Mouse (Mus musculus): ENCODE results near the gene Uqcr10. TPM values are rescaled to one million over a fixed set of nuclear protein-coding genes. Genes with fewer than 3 reads are reported as not detected.

The Uqcr10 gene
- 2,120 and 2,704 TPM in 2 replicates for polyA plus RNA-seq (2012; rRNA removed)

DNA sequence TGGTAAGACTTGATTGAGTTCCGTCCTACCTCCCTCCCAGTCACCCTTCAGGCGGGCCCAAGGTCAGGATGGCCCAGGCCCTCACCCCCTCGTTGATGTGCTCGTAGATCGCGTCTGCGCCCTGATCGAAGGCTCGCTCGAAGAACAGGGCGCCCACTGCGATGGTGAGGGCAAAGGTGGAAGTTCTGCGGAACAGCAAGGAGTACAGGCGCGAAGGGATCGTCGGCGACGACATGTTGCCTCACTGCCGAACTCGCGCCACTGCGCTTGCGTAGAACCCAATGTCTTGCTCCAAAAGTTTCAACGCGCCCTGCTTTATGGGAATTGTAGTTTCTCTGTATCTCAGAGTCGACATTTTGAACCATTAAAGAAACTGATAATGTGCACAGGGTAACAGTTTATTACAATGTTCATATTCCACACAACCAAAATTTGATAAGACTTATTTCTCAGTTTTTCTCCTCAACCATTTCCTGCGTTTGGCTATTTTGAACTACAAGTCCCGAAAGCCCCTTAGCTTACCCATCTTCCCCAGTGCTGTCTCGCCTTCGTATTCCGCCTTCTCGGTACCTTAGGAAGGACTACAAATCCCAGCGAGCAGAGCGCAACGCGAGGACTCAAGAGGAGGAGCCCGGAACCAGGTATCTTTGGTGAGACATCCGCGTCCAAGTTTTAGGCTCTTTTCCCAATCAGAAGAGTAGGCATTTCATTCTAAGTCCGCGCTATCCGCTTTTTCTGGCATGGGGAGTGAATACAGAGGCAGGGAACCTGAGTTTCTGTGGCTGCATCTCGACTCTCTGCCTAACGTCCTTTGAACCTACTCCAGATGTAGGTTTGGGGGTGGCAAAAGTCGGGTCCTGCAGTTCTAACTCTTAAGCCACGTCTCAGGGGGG is at the start of gene Uqcr10, which contains the start of gene Zmat5:
Uqcr10 (minus strand) TSS at position 271 of the 893 bp plus-strand sequence.
Zmat5 (plus strand) TSS at position 607 of the 893 bp plus-strand sequence.
- Histone ChIP-seq H3K27ac (ENCODE audit: insufficient read depth, low read depth, low read length) (peak within 1 kb of the TSS; percentile 89), H3K4me1 (ENCODE audit: control insufficient read depth, insufficient read depth, low read length) (no peaks in the 10 kb centered on the region; the same call in 1 of the 2 replicates), H3K27me3 (replicated peaks; ENCODE audit: control insufficient read depth, insufficient read depth, low read length) (no peaks in the 10 kb centered on the region), H3K4me3 (ENCODE audit: insufficient read depth, low read depth, low read length) (peak within 1 kb of the TSS; percentile 72), H3K36me3 (ENCODE audit: control insufficient read depth, insufficient read depth, low read length) (peaks cover 3% of the 10 kb centered on the region)
- TF ChIP-seq CTCF (conservative IDR thresholded peaks at IDR 0.05; ENCODE audit: insufficient read depth, insufficient read length, low read depth, low read length), result no peak
- peak; percentile 97 for TF ChIP-seq POLR2A (IDR thresholded peaks at IDR 0.05; ENCODE audit: low read depth, low read length)
- peak; percentile 96 for DNase-seq
- under 1% methylated on average over 47 of the region's 47 CpGs for WGBS

DNA sequence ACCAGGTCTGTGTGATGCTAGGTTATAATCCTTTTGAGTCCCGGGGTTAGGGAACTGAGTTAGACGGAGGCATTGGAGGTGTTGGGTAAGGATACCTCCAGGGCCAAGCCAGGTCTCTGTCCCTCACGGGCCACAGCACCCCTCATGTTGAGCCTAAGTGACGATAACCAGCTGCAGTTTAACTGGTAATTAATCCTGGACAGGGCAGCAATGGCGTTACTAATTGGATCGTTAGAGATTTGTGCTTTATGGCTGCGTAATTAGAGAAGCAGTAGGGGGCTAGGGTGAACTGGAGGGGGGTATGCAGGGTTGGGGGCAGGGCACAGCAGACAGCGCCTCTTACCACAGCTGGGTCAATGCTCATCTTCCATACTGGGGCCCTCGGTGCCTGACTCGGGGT is 48.7 kb upstream of the Uqcr10 start:
- WGBS, result 17% methylated on average over 10 of the region's 10 CpGs
- Histone ChIP-seq H3K36me3 (ENCODE audit: control insufficient read depth, insufficient read depth, low read length) (no peaks in the 10 kb centered on the region), H3K4me3 (ENCODE audit: insufficient read depth, low read depth, low read length) (no peak overlapping the region), H3K4me1 (ENCODE audit: control insufficient read depth, insufficient read depth, low read length) (no peaks in the 10 kb centered on the region), H3K27ac (ENCODE audit: insufficient read depth, low read depth, low read length) (no peak overlapping the region), H3K27me3 (replicated peaks; ENCODE audit: control insufficient read depth, insufficient read depth, low read length) (no peaks in the 10 kb centered on the region)
- DNase-seq, result no peak
- TF ChIP-seq POLR2A (IDR thresholded peaks at IDR 0.05; ENCODE audit: low read depth, low read length) (no peak), CTCF (conservative IDR thresholded peaks at IDR 0.05; ENCODE audit: insufficient read depth, insufficient read length, low read depth, low read length) (no peak)

DNA sequence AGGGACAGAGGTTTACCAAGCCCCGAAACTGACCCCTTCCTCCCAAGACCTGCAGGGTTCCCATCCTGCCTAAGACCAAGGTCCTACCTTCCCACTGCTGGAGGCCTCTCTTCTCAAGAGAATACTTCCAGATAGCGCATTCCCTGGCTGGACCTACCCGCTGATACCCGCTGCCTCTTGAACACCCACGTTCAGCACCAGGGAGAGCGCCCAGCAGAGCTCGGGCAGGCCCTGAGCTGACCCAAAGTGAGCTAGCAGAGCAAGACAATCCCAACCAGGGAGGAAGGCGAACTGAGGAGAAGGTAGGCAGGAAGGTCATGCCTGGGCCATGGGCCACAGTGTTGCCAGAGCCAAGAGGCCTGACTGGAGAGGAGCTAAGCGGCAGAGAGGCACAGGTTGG is 46.1 kb upstream of the Uqcr10 start:
- H3K36me3 ChIP-seq (ENCODE audit: control insufficient read depth, insufficient read depth, low read length), result no peaks in the 10 kb centered on the region
- WGBS, result 5% methylated on average over 9 of the region's 9 CpGs
- peak; percentile 68 for DNase-seq
- no peak overlapping the region for H3K4me3 ChIP-seq (ENCODE audit: insufficient read depth, low read depth, low read length)
- H3K4me1 ChIP-seq (ENCODE audit: control insufficient read depth, insufficient read depth, low read length), result no peaks in the 10 kb centered on the region
- peaks cover 6% of the 10 kb centered on the region for H3K27me3 ChIP-seq (replicated peaks; ENCODE audit: control insufficient read depth, insufficient read depth, low read length)
- TF ChIP-seq POLR2A (IDR thresholded peaks at IDR 0.05; ENCODE audit: low read depth, low read length) (no peak), CTCF (conservative IDR thresholded peaks at IDR 0.05; ENCODE audit: insufficient read depth, insufficient read length, low read depth, low read length) (no peak)
- H3K27ac ChIP-seq (ENCODE audit: insufficient read depth, low read depth, low read length), result no peak overlapping the region

DNA sequence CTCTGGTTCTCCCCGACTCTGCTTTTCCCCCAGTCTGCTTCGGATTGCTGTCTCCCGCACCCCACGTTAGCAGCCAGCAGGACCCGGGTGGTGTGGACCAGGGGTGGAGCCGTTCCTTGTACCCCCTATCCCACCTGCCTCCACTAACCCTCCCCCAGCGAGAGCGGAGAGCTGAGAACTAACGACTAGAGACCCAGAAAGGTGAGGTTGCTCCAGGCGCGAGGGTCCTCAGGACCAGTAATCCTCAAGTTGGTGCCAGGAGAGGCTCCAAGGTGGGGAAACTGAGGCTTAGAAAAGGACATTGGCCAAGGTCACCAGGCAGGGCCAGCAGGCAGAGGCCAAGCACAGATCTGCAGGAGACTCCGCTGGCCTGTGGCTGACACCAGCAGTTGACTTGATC is 43.1 kb upstream of the Uqcr10 start:
- Histone ChIP-seq H3K27ac (ENCODE audit: insufficient read depth, low read depth, low read length) (no peak overlapping the region), H3K4me3 (ENCODE audit: insufficient read depth, low read depth, low read length) (no peak overlapping the region), H3K27me3 (replicated peaks; ENCODE audit: control insufficient read depth, insufficient read depth, low read length) (peaks cover 6% of the 10 kb centered on the region), H3K4me1 (ENCODE audit: control insufficient read depth, insufficient read depth, low read length) (no peaks in the 10 kb centered on the region), H3K36me3 (ENCODE audit: control insufficient read depth, insufficient read depth, low read length) (no peaks in the 10 kb centered on the region)
- no peak for DNase-seq
- TF ChIP-seq CTCF (conservative IDR thresholded peaks at IDR 0.05; ENCODE audit: insufficient read depth, insufficient read length, low read depth, low read length) (no peak), POLR2A (IDR thresholded peaks at IDR 0.05; ENCODE audit: low read depth, low read length) (no peak)
- WGBS, result 3% methylated on average over 12 of the region's 12 CpGs

DNA sequence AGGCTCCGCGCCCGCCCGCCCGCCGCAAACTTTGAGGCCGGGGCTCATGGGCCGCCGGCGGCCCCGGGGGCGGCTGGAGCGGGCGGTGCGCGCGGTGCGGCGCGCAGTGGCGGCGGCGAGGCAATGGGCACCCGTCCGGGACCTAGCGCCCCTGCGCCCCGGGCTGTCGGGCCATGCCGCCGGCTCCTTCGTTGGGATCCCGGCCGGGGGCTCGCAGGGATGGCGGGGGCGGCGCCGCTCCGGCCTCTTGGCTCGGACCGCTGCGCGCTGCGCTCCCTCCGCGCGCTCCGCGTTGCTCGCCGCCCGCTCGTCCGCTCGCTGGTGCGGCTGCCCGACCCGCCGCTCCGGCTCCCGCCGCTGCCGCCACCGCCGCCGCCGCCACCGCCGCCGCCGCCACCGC is 42.6 kb upstream of the Uqcr10 start, which contains the start of gene Cabp7:
Cabp7 (minus strand) TSS at position 46 of the 400 bp plus-strand sequence.
- H3K4me3 ChIP-seq (ENCODE audit: insufficient read depth, low read depth, low read length), result no peak within 1 kb of the TSS
- peaks cover 6% of the 10 kb centered on the region for H3K27me3 ChIP-seq (replicated peaks; ENCODE audit: control insufficient read depth, insufficient read depth, low read length)

DNA sequence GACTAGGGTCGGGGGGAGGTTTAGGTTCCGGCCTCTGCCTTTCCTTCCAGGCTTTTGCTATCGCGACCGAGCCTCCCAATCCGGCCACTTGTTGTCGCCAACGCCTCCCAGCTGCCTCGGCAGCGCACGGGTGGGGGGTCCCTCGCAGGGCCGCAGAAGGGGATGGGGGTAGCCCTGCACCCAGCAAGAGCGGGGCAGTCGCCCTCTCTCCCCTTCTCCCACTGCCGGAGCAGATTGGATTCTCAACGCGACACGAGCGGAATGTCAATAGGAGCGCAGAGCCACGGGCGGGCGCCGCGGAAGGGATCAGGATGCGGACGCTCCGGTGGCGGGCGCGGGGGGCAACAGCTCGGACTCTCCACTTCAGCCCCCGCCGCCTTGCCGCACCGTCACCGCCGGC is 41.8 kb upstream of the Uqcr10 start:
- 2% methylated on average over 39 of the region's 39 CpGs for WGBS
- peaks cover 6% of the 10 kb centered on the region for H3K27me3 ChIP-seq (replicated peaks; ENCODE audit: control insufficient read depth, insufficient read depth, low read length)
- TF ChIP-seq CTCF (conservative IDR thresholded peaks at IDR 0.05; ENCODE audit: insufficient read depth, insufficient read length, low read depth, low read length), result no peak
- TF ChIP-seq POLR2A (IDR thresholded peaks at IDR 0.05; ENCODE audit: low read depth, low read length), result no peak
- no peaks in the 10 kb centered on the region for H3K36me3 ChIP-seq (ENCODE audit: control insufficient read depth, insufficient read depth, low read length)
- no peak for DNase-seq
- H3K27ac ChIP-seq (ENCODE audit: insufficient read depth, low read depth, low read length), result no peak overlapping the region
- H3K4me3 ChIP-seq (ENCODE audit: insufficient read depth, low read depth, low read length), result no peak overlapping the region
- H3K4me1 ChIP-seq (ENCODE audit: control insufficient read depth, insufficient read depth, low read length), result no peaks in the 10 kb centered on the region

More for the DNA sequence above, 42.6 kb upstream of the Uqcr10 start, which contains the start of gene Cabp7:
- no peak within 1 kb of the TSS for H3K27ac ChIP-seq (ENCODE audit: insufficient read depth, low read depth, low read length)
- WGBS, result 5% methylated on average over 58 of the region's 73 CpGs
- no peaks in the 10 kb centered on the region for H3K4me1 ChIP-seq (ENCODE audit: control insufficient read depth, insufficient read depth, low read length)
- DNase-seq, result no peak
- H3K36me3 ChIP-seq (ENCODE audit: control insufficient read depth, insufficient read depth, low read length), result no peaks in the 10 kb centered on the region
- TF ChIP-seq POLR2A (IDR thresholded peaks at IDR 0.05; ENCODE audit: low read depth, low read length) (no peak), CTCF (conservative IDR thresholded peaks at IDR 0.05; ENCODE audit: insufficient read depth, insufficient read length, low read depth, low read length) (no peak)

DNA sequence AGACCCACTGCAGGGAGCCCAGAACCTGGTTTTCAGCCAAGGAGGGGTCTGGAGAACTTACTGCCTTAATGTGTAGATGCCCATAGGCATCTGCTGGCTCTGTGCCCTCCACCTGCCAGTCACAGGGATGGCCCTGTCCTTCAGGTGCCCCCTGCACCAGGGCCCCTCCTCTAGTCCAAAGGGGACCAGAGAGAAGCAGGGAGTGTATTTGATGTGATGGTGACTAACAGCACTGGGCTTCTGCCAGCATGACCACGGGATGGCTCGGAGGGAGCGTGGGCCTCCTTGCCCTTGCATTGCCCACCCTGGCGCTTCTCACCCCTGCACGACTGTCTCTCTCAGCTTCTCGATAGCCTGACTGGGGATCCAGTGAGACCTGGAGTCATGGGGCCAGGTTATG is 40.5 kb upstream of the Uqcr10 start:
- Histone ChIP-seq H3K36me3 (ENCODE audit: control insufficient read depth, insufficient read depth, low read length) (no peaks in the 10 kb centered on the region), H3K4me1 (ENCODE audit: control insufficient read depth, insufficient read depth, low read length) (no peaks in the 10 kb centered on the region), H3K27ac (ENCODE audit: insufficient read depth, low read depth, low read length) (no peak overlapping the region), H3K4me3 (ENCODE audit: insufficient read depth, low read depth, low read length) (no peak overlapping the region), H3K27me3 (replicated peaks; ENCODE audit: control insufficient read depth, insufficient read depth, low read length) (peaks cover 6% of the 10 kb centered on the region)
- TF ChIP-seq POLR2A (IDR thresholded peaks at IDR 0.05; ENCODE audit: low read depth, low read length), result no peak
- no peak for TF ChIP-seq CTCF (conservative IDR thresholded peaks at IDR 0.05; ENCODE audit: insufficient read depth, insufficient read length, low read depth, low read length)
- no peak for DNase-seq
- WGBS, result 67% methylated on average over 6 of the region's 6 CpGs

All from kidney, adult 2 months (tissue).